Mouse (Mus musculus): ENCODE data around the gene Tbc1d12. TPM values are rescaled to one million over a fixed set of nuclear protein-coding genes. Genes with fewer than 3 reads are reported as not detected.

Gene Tbc1d12
- total RNA-seq, 2 experiments from 2014 or later, result 3.4 to 4.0 TPM

GRCm38 (mm10) chr19:38929471-38930251 lies 93.3 kb downstream of the Tbc1d12 start:
- peak overlapping the region; percentile 91 for H3K4me3 ChIP-seq
- no peak for DNase-seq
- intact Hi-C loops (cut with DNase I), result no loop called here
- H3K27ac ChIP-seq, result no peak overlapping the region
- no peak for TF ChIP-seq CTCF (IDR thresholded peaks at IDR 0.05)

- Histone ChIP-seq H3K27ac (peak overlapping the region; percentile 59), H3K4me3 (peak overlapping the region; percentile 91)
- DNase-seq, result no peak
- no peak for TF ChIP-seq CTCF (IDR thresholded peaks at IDR 0.05)
- intact Hi-C loops (cut with DNase I), result no loop called here
These were observed 93.9 kb downstream of the Tbc1d12 start for GRCm38 (mm10) chr19:38930252-38930787.

- DNase-seq, result peak; percentile 89
- intact Hi-C loops (cut with DNase I), result no loop called here
- H3K27ac ChIP-seq, result peak within 1 kb of the TSS; percentile 59
- TF ChIP-seq CTCF (IDR thresholded peaks at IDR 0.05), result no peak
- H3K4me3 ChIP-seq, result peak within 1 kb of the TSS; percentile 91
These were observed 94.6 kb downstream of the Tbc1d12 start, which contains the start of gene Hells for GRCm38 (mm10) chr19:38930788-38931565. TSS of gene Hells (plus strand) at chr19:38930915.

- no peak for DNase-seq
- intact Hi-C loops (cut with DNase I), result no loop called here
- no peak for TF ChIP-seq CTCF (IDR thresholded peaks at IDR 0.05)
- H3K4me3 ChIP-seq, result peak overlapping the region; percentile 91
- no peak overlapping the region for H3K27ac ChIP-seq
These were observed 95.1 kb downstream of the Tbc1d12 start for GRCm38 (mm10) chr19:38931566-38931890.

- H3K27ac ChIP-seq, result no peak overlapping the region
- no peak overlapping the region for H3K4me3 ChIP-seq
- no peak for TF ChIP-seq CTCF (IDR thresholded peaks at IDR 0.05)
- intact Hi-C loops (cut with DNase I), result no loop called here
- DNase-seq, result no peak
These were observed 108.4 kb downstream of the Tbc1d12 start for GRCm38 (mm10) chr19:38944590-38945307.

Other genes starting within 250 kb of the Tbc1d12 start
- 1 to 10 TPM; 6.8 to 7.0 TPM for gene Noc3l, start 17.3 kb upstream of the Tbc1d12 start, total RNA-seq (2021)
- gene Hells, start 94.3 kb downstream of the Tbc1d12 start, total RNA-seq (2021), result 1 to 10 TPM in 1 of 2 experiments, under 1 TPM in 1; 0.28 to 1.8 TPM
- not detected for gene Cyp2c55, start 170.4 kb downstream of the Tbc1d12 start, total RNA-seq (2021)
- not detected for gene Cyp2c65, start 224.4 kb downstream of the Tbc1d12 start, total RNA-seq (2021)

All from gastrocnemius, adult 2 months (tissue).